Mouse (Mus musculus) lung, adult 2 months (tissue): Measurements from ENCODE around the gene Taf1.

Source experiments
- CTCF ChIP-seq: fragments of 200-500 bp; IDR thresholded peaks from 2 replicates; pipeline ENCODE4 v1.5.1; 2011; ENCODE audit warnings: mild to moderate bottlenecking, low read length, control low read depth; ENCODE audit not compliant: insufficient read depth
- POLR2A ChIP-seq: fragments of 200-500 bp; IDR thresholded peaks from 2 replicates; pipeline ENCODE4 v1.6.1; 2011; ENCODE audit warnings: low read depth, mild to moderate bottlenecking, control low read depth, low read length, borderline replicate concordance; ENCODE audit errors: extremely low read depth

- no peak for TF ChIP-seq CTCF
- no peak for TF ChIP-seq POLR2A
Measured at GRCm38 (mm10) chrX:101646621-101647020, 114.1 kb downstream of the Taf1 start.
